ENCODE assay signal across 18 mouse cellular contexts in genomic region chr8:126163954-126164353, GRCm38 (mm10).
"Had no signal": no experiment of that assay in that cellular context is flagged by ENCODE, and none has a peak within 500 bp of the region (broad histone marks: within the 10 kb centered on the region; RNA-seq: fewer than 3 reads in every experiment).

No protein-coding gene starts in this region.

- ATAC-seq: midbrain, embryonic 16.5 days had no signal

- H3K27me3 ChIP-seq: midbrain, embryonic 12.5 days; neural tube, embryonic 13.5 days; neural tube, embryonic 15.5 days had no signal

- H3K27ac ChIP-seq: midbrain, embryonic 10.5 days; midbrain, embryonic 12.5 days had no signal

- H3K36me3 ChIP-seq: midbrain, embryonic 10.5 days; midbrain, embryonic 12.5 days; neural tube, embryonic 13.5 days; neural tube, embryonic 15.5 days had no signal

- H3K9me3 ChIP-seq: midbrain, embryonic 10.5 days; midbrain, embryonic 12.5 days; neural tube, embryonic 13.5 days; neural tube, embryonic 15.5 days had no signal

- H3K4me2 ChIP-seq: lung, embryonic 14.5 days; midbrain, embryonic 12.5 days; neural tube, embryonic 13.5 days; neural tube, embryonic 15.5 days had no signal

- H3K9ac ChIP-seq: lung, embryonic 14.5 days; midbrain, embryonic 12.5 days; neural tube, embryonic 13.5 days; neural tube, embryonic 15.5 days had no signal

- DNase-seq: lung, adult 18-20 months; lung, embryonic 14.5 days; lung, postnatal 10 days; lung, postnatal 4 days; retina, postnatal 1 day; right cerebral cortex, adult 18-20 months; right cerebral cortex, postnatal 25 days; right cerebral cortex, postnatal 4 days; spleen, adult 18-20 months; thymus, adult 18-20 months; thymus, postnatal 14 days; thymus, postnatal 36 days had no signal

- H3K4me3 ChIP-seq: midbrain, embryonic 10.5 days; midbrain, embryonic 12.5 days; myocyte; neural tube, embryonic 13.5 days; neural tube, embryonic 15.5 days had no signal
